ENCODE assay signal across 11 mouse cellular contexts in genomic region chr15:59733932-59734331, GRCm38 (mm10).
"Had no signal": no experiment of that assay in that cellular context is flagged by ENCODE, and none has a peak within 500 bp of the region (broad histone marks: within the 10 kb centered on the region; RNA-seq: fewer than 3 reads in every experiment).

No protein-coding gene starts in this region.

- DNase-seq: kidney, postnatal 10 days; kidney, postnatal 4 days; layer of hippocampus, postnatal 36 days; liver, embryonic 13.5 days; lung, adult 2 months; lung, postnatal 14 days; lung, postnatal 4 days; midbrain, embryonic 14.5 days; right cerebral cortex, postnatal 25 days; spleen, adult 18-20 months; thymus, postnatal 25 days had no signal
